In the genomic region with DNA sequence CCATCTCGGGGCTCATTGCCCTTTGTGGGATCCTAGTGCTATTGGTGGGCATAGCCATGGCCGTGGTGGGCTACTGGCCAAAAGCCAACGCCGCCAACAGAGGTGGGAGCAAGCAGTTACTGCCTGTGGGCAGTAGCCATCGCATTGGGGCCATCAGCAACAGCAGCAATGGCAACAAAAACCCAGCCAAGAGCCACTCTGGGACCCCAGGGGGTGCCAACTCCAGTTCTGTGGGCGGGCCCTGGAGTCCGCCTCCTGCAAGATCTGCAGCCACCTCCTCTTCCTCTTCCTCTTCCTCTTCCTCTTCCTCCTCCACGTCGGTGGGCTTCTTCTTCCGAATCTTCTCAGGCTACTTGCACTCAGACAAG, we compare ENCODE assay signal across 7 mouse cellular contexts. TPM values are rescaled to one million over a fixed set of nuclear protein-coding genes. Genes with fewer than 3 reads are reported as not detected.
DNase-seq lines count a peak whose midpoint lies in the region; ATAC-seq and TF ChIP-seq lines count a peak whose summit lies in the region.

No protein-coding gene starts in this region.

- H3K4me3 ChIP-seq in layer of hippocampus, adult 2 months = peak overlapping the region; percentile 61; the same call in 1 of the 2 replicates
- peak overlapping the region; percentile 46; the same call in 1 of the 2 replicates for H3K4me3 ChIP-seq in embryonic fibroblast, embryonic 13.5 days (ENCODE audit: insufficient read depth, low read length)
- peak overlapping the region; percentile 57 for H3K4me3 ChIP-seq in hindbrain, embryonic 13.5 days
- peak overlapping the region; percentile 51; the same call in 1 of the 2 replicates for H3K4me3 ChIP-seq in neural tube, embryonic 11.5 days (ENCODE audit: low read depth, low read length)

- no peak for TF ChIP-seq CTCF in layer of hippocampus, adult 2 months (conservative IDR thresholded peaks at IDR 0.05)
- TF ChIP-seq CTCF in embryonic fibroblast, embryonic 13.5 days (IDR thresholded peaks at IDR 0.05; ENCODE audit: borderline replicate concordance, insufficient read depth, low read length) = no peak

- 12% methylated on average over 10 of the region's 10 CpGs for WGBS in hindbrain, embryonic 13.5 days
- WGBS in neural tube, embryonic 11.5 days = 12% methylated on average over 10 of the region's 10 CpGs

- no peak overlapping the region; the same call in 1 of the 2 replicates for H3K9ac ChIP-seq in hindbrain, embryonic 13.5 days
- H3K9ac ChIP-seq in neural tube, embryonic 11.5 days (ENCODE audit: low read length) = no peak overlapping the region

- no peaks in the 10 kb centered on the region for H3K36me3 ChIP-seq in hindbrain, embryonic 13.5 days
- no peaks in the 10 kb centered on the region for H3K36me3 ChIP-seq in neural tube, embryonic 11.5 days (ENCODE audit: control insufficient read depth, insufficient read depth, low read length)

- no peaks in the 10 kb centered on the region for H3K9me3 ChIP-seq in hindbrain, embryonic 13.5 days
- no peaks in the 10 kb centered on the region for H3K9me3 ChIP-seq in neural tube, embryonic 11.5 days (ENCODE audit: control insufficient read depth, low read length)

- peak overlapping the region; percentile 5; the same call in 1 of the 2 replicates for H3K27ac ChIP-seq in layer of hippocampus, adult 2 months
- H3K27ac ChIP-seq in embryonic fibroblast, embryonic 13.5 days (ENCODE audit: insufficient read depth, low read length) = no peak overlapping the region
- no peak overlapping the region for H3K27ac ChIP-seq in hindbrain, embryonic 13.5 days
- H3K27ac ChIP-seq in neural tube, embryonic 11.5 days (ENCODE audit: low read depth, low read length) = no peak overlapping the region

- TF ChIP-seq POLR2A in embryonic fibroblast, embryonic 13.5 days (IDR thresholded peaks at IDR 0.05; ENCODE audit: low read depth, low read length) = no peak

- no peak for DNase-seq in layer of hippocampus, adult 2 months (ENCODE audit: low spot score in 2 of 2)
- no peak for DNase-seq in layer of hippocampus, postnatal 14 days (ENCODE audit: low spot score in 2 of 2)
- DNase-seq in neural tube, embryonic 11.5 days (ENCODE audit: low spot score) = peak; percentile 23
- no peak for DNase-seq in urinary bladder, postnatal 10 days (ENCODE audit: low spot score)
- DNase-seq in urinary bladder, postnatal 14 days (ENCODE audit: low spot score) = no peak

- peaks cover 35% of the 10 kb centered on the region for H3K27me3 ChIP-seq in hindbrain, embryonic 13.5 days
- peaks cover 25% of the 10 kb centered on the region for H3K27me3 ChIP-seq in neural tube, embryonic 11.5 days (ENCODE audit: control insufficient read depth, insufficient read depth, low read length)

- no peak for ATAC-seq in hindbrain, embryonic 13.5 days (ENCODE audit: low FRiP score)
- no peak for ATAC-seq in neural tube, embryonic 11.5 days (ENCODE audit: insufficient read depth, low FRiP score, low TSS enrichment)

- H3K4me2 ChIP-seq in hindbrain, embryonic 13.5 days = peak overlapping the region; percentile 90
- H3K4me2 ChIP-seq in neural tube, embryonic 11.5 days (ENCODE audit: low read depth) = peak overlapping the region; percentile 98

- no peaks in the 10 kb centered on the region for H3K4me1 ChIP-seq in embryonic fibroblast, embryonic 13.5 days (ENCODE audit: control insufficient read depth, insufficient read depth, low read length)
- peaks cover 45% of the 10 kb centered on the region for H3K4me1 ChIP-seq in hindbrain, embryonic 13.5 days (replicated peaks)
- H3K4me1 ChIP-seq in neural tube, embryonic 11.5 days (ENCODE audit: control insufficient read depth, insufficient read depth, low read length) = peaks cover 7% of the 10 kb centered on the region; the same call in 1 of the 2 replicates

RNA-seq across cellular contexts. Expression of gene Tmem200c, which starts 14.1 kb away (rescaled TPM):
- 1 to 10 TPM; 6.8 to 7.9 TPM for total RNA-seq in layer of hippocampus, adult 2 months (2021)
- 1 to 10 TPM; 6.0 to 6.5 TPM for total RNA-seq in layer of hippocampus, postnatal 14 days (2021)
- not detected in 2 replicates for polyA plus RNA-seq in embryonic fibroblast, embryonic 13.5 days (2011; ENCODE audit: insufficient read length, low read depth, missing spikeins)
- 1.9 and 2.3 TPM in 2 replicates for polyA plus RNA-seq in hindbrain, embryonic 13.5 days (2015; fragmentation: Nextera tagmentation; extraction: Ambion mirVana)
- 1.1 and 2.2 TPM in 2 replicates for polyA plus RNA-seq in neural tube, embryonic 11.5 days (2014; fragmentation: Nextera tagmentation; extraction: Ambion mirVana)
